Mouse (Mus musculus) CD4-positive helper T cell, adult 2 months (primary cell): ENCODE data around the gene Itpkb.
A peak's percentile ranks its signal among the peaks of the same experiment; 100 is the strongest.

Experiments
- DNase-seq: peaks from one replicate; pipeline ENCODE4 v3.0.0-alpha.2; 2012; ENCODE audit warnings: low read depth, missing footprints, low spot score

Gene Itpkb

DNA sequence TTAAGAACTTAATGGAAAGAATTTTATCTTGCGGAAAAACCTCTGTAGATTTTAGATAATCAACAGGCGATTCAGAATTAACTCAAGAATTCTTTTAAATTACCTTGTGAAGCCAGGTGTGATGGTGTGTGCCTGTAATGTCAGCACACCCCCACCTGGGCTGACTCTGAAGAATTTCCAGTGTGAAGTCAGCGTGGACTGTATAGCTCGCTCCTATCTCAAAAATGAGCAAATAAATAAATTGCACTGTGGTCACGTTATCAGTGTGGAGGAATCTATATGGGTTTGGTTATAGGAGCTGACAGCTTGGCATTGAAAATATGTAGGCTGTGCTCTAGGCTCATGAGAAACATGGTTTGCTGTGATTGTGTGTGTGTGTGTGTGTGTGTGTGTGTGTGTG is 8.9 kb downstream of the Itpkb start:
- DNase-seq, result peak; percentile 62

DNA sequence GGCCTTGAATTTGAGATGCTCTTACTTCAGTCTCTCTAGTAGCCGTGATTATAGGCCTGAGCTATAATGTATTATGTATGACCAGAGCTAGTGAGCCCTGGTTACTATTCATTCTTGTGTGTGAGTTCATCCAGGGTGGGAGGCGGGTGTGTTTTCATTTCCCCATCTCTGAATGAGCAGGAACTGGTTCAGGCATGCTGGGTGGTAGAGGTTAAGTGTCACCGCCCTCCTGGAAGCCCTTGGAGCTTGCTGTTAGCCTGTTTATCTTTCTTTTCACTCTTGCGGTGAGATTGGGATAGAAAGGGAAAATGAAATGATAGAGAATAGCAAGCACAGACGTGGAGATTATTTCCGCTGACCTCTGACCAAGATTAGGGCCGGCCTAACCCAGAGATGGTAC is 12.7 kb downstream of the Itpkb start:
- DNase-seq, result no peak

DNA sequence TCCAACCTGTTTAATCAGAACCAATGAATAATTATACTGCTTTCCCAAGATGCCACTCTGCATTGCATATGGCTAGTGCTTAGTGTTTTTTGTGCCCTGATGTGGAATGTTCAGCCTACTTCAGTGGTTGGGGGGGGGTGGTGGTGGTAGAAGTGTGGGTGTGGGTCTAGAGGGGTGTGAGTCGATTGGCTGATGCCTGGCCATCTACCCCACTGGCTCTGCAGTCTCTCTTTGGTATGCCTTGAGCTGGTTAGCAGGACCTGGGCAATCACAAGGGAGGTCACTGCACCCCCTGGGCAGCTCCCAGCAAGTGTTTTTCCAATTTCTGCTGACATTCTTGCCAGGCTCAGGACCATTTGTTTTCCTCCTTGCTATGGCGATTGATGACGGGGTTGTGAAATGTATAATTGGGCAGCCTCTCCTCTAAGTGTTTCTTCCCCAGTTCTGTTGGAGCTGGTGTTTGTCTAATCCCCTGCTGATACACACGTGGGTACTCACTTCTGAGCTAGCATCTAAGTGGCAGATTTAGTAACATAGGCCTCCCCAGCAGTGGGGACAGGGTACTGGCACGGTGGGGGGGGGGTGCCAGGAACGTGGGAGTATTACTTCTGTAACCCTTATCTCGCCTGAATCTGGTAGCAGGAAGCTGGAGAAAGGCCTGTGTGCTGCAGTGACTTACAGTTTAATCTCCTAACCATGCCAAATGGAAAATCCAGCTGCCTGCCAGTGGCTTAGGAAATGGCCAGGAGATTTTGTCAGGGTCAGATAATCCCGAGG is 13.3 kb downstream of the Itpkb start:
- DNase-seq, result peak; percentile 45

- no peak for DNase-seq
Observed at GRCm38 (mm10) chr1:180345098-180345497, 14.8 kb downstream of the Itpkb start.

DNA sequence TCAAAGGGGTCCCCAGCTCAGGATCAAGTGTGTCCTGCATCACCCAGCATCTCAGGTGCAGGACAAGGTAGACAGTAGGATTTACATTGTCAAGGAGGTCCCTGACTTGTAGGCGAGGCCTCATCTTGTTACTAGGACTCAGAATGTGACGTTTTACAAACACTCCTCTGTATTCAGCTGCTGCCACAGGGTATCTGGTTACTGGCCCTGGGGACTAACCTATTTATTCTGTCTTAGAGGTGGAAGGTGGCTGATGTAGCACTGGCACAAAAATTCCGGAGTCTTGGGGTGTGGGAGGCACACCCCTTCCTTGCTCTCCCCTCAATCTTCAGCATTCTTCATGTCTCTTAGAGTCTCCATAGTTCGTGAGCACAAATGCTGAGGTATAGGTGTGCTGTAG is 16.8 kb downstream of the Itpkb start:
- DNase-seq, result no peak

- no peak for DNase-seq
Observed at GRCm38 (mm10) chr1:180347907-180348306, 17.6 kb downstream of the Itpkb start.

DNA sequence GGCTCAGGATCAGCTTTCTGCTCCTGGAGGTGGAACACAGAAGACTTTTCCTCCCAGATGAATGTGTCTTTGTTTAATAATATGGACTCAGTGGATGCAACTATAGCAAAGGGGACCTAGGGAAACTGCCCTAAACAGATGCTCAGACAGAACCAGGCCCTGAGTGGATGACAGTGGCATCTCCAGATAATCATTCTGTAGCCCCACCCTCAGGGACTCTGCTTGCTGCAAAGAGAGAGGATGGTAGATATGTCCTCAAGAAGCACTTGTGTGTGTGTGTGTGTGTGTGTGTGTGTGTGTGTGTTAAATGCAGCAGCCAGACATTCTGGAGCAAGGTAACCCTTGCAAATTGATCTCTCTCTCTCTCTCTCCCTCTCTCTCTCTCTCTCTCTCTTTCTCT is 18.8 kb downstream of the Itpkb start:
- DNase-seq, result no peak

GRCm38 (mm10) chr1:180352258-180352657 is 22.0 kb downstream of the Itpkb start:
- DNase-seq, result no peak

- DNase-seq, result no peak
Observed at GRCm38 (mm10) chr1:180354129-180354528, 23.8 kb downstream of the Itpkb start.

DNA sequence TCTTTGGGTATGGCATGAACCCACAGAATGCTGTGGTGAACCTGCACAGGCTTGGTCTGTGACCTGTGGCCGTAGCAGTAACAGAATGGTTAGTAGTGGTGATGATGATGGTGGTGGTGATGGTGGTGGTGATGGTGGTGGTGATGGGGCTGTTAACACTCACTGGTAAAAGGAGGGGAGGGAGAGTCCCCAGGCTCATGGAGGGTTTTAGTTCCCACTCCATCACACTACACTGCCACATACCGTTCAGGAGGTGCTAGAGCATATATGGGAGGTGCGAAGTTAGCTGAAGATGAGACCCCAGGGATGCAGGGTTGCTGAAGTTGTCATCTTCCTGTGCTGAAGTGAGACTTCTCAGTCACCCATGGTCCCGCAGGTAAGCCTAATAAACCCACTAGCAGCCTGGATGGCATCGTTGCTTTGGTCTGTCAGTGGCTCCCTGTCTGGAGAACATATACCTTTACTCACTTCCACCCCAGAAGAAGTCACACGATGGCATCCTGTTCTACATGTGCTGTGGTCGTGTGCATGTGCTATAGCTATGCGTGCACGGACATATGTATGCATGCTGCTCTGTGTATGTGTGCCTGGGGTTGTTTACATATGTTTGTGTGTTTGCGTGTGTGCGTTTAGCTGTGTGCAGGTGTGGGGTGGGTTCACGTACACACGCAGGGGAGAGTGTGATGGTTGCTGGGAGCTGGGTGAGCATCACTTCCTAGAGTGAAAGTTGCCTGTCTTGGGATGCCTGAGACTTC is 24.9 kb downstream of the Itpkb start:
- peak; percentile 53 for DNase-seq

DNA sequence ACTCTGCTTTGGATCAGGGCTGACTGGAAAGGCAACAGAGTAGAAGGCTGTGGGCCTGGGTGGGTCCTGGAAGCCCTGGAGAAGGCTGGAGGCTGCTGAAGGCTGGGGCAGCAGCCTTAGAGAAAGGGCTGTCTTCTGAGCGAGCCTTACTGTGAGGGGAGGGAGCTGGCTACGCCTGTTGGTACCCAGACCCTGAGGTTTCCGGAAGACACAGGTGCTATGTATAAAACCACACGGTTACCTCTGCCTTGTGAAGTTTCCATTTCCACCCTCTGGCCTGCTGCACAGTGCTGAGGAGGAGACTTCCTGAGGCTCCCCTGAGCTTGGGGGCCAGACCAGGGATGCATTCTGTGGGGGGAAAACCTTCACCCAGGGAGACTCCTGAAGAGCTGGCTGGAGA is 25.9 kb downstream of the Itpkb start:
- peak; percentile 88 for DNase-seq

DNA sequence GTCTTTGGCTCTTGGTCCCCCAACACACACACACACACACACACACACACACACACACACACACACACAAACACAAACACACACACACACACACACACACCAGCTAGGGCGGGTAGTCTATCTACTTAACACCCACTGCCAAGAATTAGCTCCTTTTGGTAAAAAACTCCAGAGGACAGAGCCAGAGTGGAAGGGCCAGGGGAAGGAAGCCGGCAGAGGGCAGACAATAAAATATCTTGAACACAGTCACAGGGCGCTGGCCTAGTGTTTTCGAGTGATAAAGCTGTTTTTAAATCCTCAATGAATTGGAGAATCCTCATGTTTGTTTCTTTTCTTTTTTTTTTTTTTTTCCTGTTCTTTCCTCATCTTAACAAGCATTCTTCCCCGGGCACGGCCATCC is 26.6 kb downstream of the Itpkb start:
- DNase-seq, result no peak

DNA sequence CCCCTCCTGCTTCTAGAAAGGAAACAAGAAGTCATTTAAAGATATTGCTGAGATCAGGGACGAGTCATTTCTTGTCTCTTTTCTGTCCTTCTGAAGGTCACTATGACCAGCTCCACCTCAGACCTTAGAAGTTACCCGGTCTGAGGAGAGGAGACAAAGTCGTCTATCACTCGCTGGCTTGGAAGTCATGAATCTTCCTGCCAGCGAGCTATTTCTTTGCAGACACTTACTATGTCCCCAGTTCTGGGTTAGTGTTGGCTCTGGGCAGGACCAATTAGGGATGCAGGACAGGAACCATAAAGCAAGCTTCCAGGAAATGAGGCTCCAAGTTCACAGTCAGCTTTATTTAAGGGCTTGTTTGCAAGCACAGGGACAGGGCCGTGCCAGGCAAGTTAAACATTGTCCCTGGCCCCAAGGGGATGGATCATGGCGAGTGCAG is 27.6 kb downstream of the Itpkb start:
- DNase-seq, result no peak

- no peak for DNase-seq
Observed at GRCm38 (mm10) chr1:180358466-180358865, 28.2 kb downstream of the Itpkb start.

DNA sequence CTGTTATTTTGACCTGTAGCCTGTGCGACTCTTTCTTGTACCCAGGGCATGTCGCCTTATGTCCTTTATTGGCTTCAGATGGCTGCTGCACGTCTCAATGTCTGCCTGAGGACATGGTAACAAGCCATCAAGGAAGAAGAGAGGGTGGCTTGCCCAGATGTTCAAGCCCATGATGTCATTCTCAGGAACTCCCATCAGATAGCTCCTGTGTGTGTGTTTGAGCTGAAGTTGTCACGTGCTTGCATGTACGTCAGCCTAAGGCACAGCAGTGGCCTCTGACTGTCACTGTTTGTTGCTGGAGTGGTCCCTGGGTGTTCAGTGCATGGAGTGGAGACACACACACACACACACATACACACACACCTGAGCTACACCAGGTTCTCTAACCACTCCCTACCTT is 29.0 kb downstream of the Itpkb start:
- peak; percentile 83 for DNase-seq

DNA sequence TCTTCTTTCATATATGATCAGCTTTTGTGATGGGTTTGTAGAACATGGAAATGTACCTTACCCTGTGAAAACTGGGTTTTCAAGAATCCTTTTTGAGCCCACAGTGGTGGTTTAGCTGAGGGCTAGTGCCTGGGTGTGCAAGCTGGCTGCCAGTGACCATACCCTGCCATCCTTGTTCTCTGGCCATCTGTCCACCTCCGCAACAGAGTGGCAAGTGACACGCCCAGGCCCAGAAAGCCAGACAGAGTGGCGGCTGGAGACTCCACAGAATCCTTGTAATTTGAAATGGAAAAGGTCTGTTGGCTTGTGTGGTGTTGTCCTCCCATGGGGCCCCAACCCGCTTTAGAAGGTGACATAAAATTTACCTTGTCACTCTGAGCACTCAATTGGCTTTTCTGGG is 31.9 kb downstream of the Itpkb start:
- DNase-seq, result no peak

- no peak for DNase-seq
Observed at GRCm38 (mm10) chr1:180362844-180363243, 32.6 kb downstream of the Itpkb start.

DNA sequence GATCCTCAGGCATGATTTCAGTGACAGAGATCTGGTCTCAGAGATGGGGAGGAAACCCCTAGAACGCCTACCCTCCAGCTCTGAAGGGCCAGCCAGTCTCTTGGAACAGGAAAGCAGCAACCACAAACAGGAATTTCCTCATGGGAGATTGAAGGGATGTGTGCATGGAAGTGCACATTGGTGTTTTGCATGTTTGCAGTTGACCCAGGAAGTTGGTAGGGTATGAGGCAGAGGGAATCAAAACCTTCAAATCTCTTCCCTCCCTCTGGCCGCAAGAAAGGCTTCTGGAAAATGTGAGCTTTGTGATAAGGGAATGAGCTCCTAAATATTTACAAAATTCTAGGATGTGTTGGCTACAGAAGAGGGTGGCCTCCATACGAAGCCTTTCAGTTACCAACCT is 33.0 kb downstream of the Itpkb start:
- DNase-seq, result no peak

- DNase-seq, result peak; percentile 94
Observed at GRCm38 (mm10) chr1:180364005-180364404, 33.7 kb downstream of the Itpkb start.

DNA sequence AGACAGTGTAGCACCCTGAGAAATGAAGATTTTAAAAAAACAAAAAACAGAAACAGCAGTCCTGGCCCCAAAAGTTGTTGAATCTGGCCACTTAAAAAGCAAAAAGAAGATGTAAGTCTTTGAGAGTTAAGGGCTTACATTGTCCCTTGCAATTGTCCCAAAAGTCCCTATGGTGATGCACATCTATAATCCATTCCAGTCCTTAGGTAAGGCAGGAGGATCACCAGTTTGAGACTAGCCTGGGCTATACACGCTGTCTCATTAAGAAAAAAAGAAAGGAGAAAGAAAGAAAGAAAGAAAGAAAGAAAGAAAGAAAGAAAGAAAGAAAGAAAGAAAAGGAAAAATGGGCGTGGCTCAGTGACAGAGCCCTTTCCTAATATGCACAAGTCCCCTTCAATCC is 34.4 kb downstream of the Itpkb start:
- no peak for DNase-seq

GRCm38 (mm10) chr1:180365180-180365810 is 35.0 kb downstream of the Itpkb start:
- peak; percentile 98 for DNase-seq

- DNase-seq, result peak; percentile 85
Observed at GRCm38 (mm10) chr1:180365983-180366811, 35.9 kb downstream of the Itpkb start.
